Mouse (Mus musculus) c-Kit-positive CD71-positive TER-119-negative erythroid progenitor cells, embryonic 14.5 days (primary cell): ENCODE measurements at regions not wholly inside any gene's neighbourhood (a gene's known extent, or its start where the extent isn't known, plus 50 kb on each side); places are given as distances from the start of the nearest gene placed in this dataset.
"Not testable (repeated sequence)": the region's sequence is repeated elsewhere in the genome, so short reads cannot be mapped to it uniquely, and the experiment has no call there.

ENCODE experiments used
- DNase-seq: peaks from one replicate; pipeline ENCODE4 v3.0.0-alpha.2; 2013; ENCODE audit warnings: low read depth

- no peak for DNase-seq
Observed at GRCm38 (mm10) chr16:86897967-86898710, 455.8 kb upstream of the N6amt1 start.

GRCm38 (mm10) chr16:86894982-86895381, 459.0 kb upstream of the N6amt1 start:
- DNase-seq: no peak

DNA sequence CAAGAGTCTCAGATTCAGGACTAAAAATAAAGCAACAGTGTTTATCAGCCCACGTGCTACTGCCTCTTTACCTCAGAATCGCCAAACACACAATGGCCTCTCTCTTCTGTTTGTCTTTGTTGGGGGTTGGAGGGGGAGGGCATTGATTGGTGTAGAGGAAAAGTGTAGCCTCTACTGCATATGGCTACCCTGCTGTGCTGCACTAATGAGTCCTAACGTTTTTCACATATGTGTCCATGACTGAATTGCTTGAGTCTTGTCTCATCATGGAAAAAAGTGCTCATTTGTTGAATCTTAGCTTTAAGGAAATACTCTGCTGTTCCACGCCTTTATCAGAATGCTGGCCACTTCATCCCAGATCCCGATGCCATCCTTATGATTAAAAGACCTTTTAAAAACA, 459.7 kb upstream of the N6amt1 start:
- no peak for DNase-seq

DNA sequence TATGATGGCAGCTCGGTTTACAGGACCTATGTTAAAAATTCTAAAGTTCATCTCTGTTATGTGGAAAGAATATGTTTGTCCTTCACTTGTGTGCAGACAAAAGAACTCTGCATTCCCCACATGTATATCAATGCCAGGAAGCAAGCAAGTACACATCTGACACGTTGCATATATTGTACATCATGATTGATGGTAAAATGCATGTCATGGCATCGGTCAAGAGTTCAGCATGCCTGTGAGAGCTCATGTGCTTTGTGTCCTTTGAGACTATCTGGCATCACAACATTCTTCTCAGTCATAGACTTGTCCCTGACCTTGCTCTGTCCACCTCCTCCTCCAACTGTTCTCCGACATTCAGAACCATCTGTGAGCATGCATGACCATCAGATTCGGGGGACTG, 465.6 kb upstream of the N6amt1 start:
- DNase-seq: no peak

DNA sequence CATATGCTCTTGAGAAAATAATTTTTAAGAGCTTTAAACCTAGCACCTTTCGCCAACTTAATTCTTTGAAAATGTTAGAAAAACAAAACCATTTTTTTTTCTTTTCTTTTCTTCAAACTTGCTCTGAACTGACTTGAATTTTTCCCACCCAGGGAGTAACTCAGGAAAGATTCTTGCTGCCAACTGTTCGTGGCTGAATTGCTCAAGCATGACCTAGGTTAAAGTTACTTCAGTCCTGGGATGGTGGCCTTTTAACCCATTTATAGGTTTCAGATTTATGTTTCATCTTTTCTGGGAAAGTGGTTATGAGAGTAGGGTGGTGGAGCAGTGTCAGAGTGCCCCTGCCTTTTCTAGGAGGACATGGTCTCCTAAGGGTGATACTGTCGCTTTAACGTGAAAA, 466.4 kb upstream of the N6amt1 start:
- no peak for DNase-seq

GRCm38 (mm10) chr16:86883862-86884261, 470.1 kb upstream of the N6amt1 start:
- DNase-seq: no peak

DNA sequence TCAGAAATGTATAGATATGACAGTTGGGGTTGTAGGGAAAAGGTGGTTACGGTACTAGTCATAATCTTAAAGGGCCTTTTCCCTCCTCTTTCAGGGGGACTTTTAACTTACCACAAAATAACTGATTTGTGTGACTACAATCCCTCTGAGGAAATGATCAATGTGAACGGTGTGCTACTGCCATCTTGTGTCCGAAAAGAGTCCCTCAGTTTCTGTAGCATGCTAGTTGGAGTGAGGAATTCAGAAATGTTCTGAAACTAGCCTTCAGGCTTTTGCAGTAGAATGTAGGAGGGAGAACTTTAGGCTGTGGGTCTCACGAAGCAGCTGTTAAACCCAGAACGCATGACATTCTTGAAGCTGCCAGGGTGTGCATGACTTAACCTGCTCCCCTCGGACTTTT, 471.5 kb upstream of the N6amt1 start:
- DNase-seq: no peak

- no peak for DNase-seq
Observed at GRCm38 (mm10) chr16:86881583-86881982, 472.4 kb upstream of the N6amt1 start.

GRCm38 (mm10) chr16:86860828-86861227, 493.2 kb upstream of the N6amt1 start:
- no peak for DNase-seq

DNA sequence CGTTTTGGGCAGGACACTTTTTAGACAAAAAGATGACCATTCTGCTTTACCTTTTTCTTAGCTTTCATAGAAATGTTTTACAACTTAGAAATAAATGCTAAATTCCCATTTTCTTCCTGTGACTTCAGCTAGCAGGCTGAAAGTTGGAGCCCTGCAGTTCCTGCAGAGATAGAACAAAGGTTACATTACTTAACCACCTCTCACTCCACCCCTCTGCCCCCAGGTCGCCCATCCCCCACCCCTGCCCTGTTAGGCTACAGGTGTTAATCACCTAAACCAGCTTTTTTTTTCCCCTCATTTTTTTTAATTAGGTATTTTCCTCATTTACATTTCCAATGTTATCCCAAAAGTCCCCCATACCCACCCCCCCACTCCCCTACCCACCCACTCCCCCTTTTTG, 498.1 kb upstream of the N6amt1 start:
- no peak for DNase-seq

GRCm38 (mm10) chr16:86855312-86855711, 498.7 kb upstream of the N6amt1 start:
- no peak for DNase-seq

DNA sequence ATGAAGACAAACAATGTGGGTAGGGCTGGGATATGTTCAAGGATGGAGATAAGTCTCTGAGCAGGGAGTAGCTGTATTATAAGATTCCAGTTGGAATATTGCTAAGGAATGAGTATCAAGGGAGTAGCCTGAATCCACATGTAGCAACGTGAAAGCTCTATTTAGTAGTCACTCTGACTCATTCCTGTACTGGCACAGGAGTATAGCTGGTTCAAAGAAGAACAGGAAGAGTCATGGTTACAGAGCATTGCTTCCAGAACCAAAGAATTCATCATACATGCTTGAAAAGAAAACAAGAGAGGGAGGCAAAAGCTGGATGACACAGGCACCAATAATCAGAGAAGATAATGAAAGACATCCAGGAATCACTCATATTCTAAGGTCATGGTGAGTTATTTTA, 500.6 kb upstream of the N6amt1 start:
- no peak for DNase-seq

DNA sequence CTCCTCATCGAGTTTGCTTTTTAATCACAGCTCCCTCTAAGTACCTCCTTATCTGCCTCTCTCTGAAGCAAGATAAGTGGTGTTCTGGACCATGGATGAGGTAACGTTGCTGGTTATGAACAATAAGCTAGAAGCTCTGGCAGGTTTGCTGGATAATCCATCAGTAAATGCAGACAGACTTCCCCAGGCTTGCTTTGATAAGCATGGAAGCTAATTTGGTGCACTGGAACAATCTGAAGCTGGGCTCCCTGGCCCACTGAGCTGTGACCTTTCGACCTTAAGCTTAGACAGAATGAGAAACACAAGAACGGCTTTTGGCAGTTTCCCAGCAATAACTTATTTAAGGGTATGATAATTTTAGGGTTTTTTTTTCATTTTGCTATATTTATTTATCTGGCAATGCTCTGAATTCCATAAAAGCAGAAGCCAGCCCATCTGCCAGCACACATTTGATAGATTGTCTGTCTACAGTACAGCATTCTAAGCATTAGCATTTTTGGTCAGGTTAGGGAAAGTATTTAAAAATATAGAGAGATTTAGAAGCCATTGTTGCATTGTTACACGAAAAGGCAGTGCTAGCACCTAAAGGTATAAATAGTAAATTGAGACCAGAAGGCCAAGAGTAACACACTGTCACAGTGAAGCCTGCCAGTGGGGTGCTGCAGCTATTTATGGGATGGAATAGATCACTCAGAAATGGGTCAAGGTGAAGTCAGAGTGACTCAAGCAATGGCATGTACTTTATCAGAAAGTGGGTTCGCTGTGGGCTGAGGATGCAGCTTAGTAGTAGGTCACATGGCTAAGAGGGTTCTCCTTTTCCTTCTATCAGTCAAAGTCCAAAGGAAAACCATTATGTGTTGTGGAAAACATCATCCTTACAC, 515.3 kb upstream of the N6amt1 start:
- no peak for DNase-seq

DNA sequence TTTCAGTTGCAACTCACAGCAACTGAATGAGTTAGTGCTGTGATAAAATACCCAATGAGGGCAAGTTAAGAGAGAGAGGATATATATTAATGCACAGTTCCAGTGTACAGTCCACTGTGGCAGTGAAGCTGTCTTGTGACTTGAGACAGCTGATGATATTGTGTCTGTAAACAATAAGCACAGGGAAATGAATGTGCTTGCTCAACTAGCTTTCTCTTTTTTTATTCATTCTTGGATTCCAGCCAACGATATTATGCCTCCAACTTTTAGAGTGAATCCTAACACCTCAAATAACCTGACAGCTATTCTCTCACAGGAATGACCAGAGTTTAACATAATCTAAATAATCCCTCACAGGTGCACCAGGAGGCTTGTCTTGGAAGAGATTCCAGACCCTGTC, 526.3 kb upstream of the N6amt1 start:
- DNase-seq: no peak

- DNase-seq: no peak
Observed at GRCm38 (mm10) chr16:86826641-86827040, 527.3 kb upstream of the N6amt1 start.

- DNase-seq: no peak
Observed at GRCm38 (mm10) chr16:86823496-86823895, 530.5 kb upstream of the N6amt1 start.

DNA sequence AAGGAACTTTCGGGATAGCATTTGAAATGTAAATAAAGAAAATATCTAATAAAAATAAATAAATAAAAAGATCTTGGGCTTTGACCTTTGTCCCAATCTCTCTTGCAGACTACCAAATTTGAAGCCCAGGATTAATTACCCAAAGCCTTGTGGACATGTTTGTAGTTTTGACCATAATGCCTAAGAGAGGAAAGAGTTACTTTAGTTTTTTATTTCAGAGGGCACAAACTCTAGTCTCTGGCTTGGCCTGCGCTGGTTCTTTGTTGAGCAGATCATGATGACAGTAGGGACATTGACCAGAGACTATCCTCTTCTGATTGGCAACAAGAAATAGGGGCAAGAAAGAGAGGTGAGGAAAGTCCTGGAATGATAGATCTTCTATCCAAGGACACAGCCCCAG, 532.4 kb upstream of the N6amt1 start:
- DNase-seq: no peak

DNA sequence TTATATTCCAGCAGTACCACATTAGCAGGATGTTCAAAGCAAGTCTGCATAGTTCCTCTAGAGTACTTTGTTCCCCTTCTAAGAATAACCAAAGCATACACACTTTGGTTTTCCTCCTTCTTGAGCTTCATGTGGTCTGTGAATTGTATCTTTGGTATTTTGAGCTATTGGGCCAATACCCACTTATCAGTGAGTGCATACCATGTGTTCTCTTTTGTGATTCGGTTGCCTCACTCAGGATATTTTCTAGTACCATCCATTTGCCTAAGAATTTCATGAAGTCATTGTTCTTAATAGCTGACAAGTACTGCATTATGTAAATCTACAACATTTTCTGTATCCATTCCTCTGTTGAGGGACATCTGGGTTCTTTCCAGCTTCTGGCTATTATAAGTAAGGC, 535.3 kb upstream of the N6amt1 start:
- not testable (repeated sequence) for DNase-seq

DNA sequence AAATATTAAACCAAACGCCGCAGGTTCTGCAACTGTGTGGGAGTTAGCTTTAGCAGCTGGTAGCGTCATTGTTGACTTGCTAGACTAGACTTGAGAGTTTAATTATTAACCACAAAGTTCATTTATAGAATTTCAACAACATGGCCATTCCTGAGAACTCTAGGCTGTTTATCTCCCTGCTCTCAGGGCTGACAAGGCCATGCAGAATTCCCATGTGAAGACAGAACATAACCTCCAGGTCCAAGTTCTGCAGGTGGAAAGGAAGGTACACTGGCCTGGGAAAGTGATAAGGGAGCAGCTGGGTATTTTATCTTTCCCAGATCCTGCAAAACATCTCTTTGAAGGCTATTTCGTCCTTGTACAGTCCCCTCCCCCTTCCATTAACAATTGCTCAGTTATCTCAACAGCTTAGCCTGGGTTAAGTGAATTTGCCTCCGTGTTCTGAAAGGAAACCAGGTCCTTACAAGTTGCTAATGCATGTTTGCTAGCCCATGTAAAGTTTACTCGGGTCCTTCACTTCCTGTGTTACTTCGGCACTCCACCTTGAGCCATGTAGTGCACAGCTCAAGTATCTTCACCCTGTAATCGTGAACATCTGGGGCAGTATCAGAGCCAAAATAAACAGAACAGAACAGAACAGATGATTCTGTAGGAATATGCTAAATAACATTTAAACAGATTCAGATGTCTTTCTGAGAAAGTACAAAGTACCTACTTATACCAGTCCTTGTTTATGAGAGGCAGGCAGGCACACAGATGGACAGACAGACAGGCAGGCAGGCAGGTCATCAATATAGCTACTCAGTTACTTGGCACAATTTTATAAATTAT, 537.0 kb upstream of the N6amt1 start:
- DNase-seq: no peak

DNA sequence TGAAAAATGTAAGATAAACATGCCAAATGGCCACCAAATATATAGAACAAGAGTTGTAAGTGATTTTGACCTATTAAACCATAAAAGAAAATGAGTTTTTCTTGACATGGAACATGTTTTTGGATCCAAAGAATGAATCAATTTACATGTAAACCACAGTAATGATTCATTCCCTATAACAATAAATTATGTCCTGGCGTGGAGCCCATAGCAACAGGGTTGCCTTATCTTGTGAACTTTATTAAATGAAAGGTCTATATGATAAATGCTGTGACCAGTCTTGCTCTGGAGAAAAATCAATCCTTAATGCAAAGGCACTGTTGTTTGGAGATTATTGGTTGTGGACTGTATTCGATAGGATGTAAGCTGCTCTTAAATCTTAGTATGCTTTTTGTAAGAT, 538.0 kb upstream of the N6amt1 start:
- no peak for DNase-seq

DNA sequence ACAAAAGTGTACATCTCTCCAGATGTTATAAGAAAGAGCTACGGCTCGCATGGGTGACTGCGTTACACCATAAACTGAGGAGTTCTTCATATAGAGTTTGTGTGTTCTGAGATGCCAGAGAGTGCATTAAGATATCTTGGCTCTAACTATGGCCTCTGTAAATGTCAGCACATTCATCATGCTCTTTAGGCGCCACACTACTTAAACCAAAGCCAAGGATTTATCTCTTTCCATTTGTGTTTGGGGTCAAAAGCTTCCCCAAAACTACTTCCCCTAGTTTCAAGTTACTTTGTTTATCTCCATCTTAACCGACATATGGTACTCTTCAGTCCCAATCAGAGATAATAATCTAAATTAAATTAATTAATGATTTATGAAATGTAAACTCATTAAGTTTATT, 541.3 kb upstream of the N6amt1 start:
- no peak for DNase-seq

- no peak for DNase-seq
Observed at GRCm38 (mm10) chr16:86808644-86809324, 545.2 kb upstream of the N6amt1 start.
